Mouse (Mus musculus): ENCODE results near the gene Kcnj14. TPM values are rescaled to one million over a fixed set of nuclear protein-coding genes. Genes with fewer than 3 reads are reported as not detected.

Kcnj14 gene
- total and polyA plus RNA-seq, 3 experiments, result 1.3 to 3.2 (median 1.5) TPM

GRCm38 (mm10) chr7:45815984-45816351, 8.6 kb downstream of the Kcnj14 start:
- TF ChIP-seq EP300 (IDR thresholded peaks at IDR 0.05; ENCODE audit: low read length), result no peak
- no peak for TF ChIP-seq MEF2A (IDR thresholded peaks at IDR 0.05; ENCODE audit: borderline replicate concordance, low read depth, low read length)
- TF ChIP-seq ZNF384 (IDR thresholded peaks at IDR 0.05; ENCODE audit: low read depth, low read length), result no peak
- TF ChIP-seq MXI1 (IDR thresholded peaks at IDR 0.05; ENCODE audit: low read depth, low read length), result no peak
- TF ChIP-seq NELFE (IDR thresholded peaks at IDR 0.05; ENCODE audit: low read depth, low read length), result no peak

GRCm38 (mm10) chr7:45815323-45815983, 9.1 kb downstream of the Kcnj14 start:
- in situ Hi-C loops (cut with MboI; ENCODE audit: low pct_ligation_motif_present, low pct_unique_long_range_greater_than_20kb, low sequenced_read_pairs) (no loop called here), dilution Hi-C loops (cut with MboI; ENCODE audit: extremely low pct_ligation_motif_present, extremely low pct_unique_long_range_greater_than_20kb, low sequenced_read_pairs) (no loop called here)
- Histone ChIP-seq H3K9me3 (replicated peaks; ENCODE audit: low read length) (no peaks in the 10 kb centered on the region), H3K27ac (ENCODE audit: insufficient read depth, low read depth) (no peak overlapping the region), H3K79me2 (replicated peaks; ENCODE audit: control insufficient read depth, extremely low read depth, insufficient read depth, poor library complexity, severe bottlenecking) (peaks cover 13% of the 10 kb centered on the region), H3K9ac (ENCODE audit: insufficient read depth, low read depth) (no peak overlapping the region), H3K4me3 (replicated peaks in 1 of 3; ENCODE audit: low read depth in 2 of 3, low read length in 2 of 3, poor library complexity in 1 of 3) (no peak overlapping the region), H3K4me1 (ENCODE audit: control insufficient read depth in 1 of 2, insufficient read depth in 2 of 2) (peaks cover 3 to 28% of the 10 kb centered on the region in 2 experiments; a peak in 3 of 4 replicates), H3K36me3 (replicated peaks in 1 of 2; ENCODE audit: control insufficient read depth in 1 of 2, insufficient read depth in 1 of 2, low read length in 1 of 2) (peaks cover 25 to 51% of the 10 kb centered on the region in 2 experiments), H3K4me2 (ENCODE audit: insufficient read depth, low read depth, poor library complexity, severe bottlenecking) (no peak overlapping the region), H3K27me3 (replicated peaks) (no peaks in the 10 kb centered on the region)
- no peak for DNase-seq (ENCODE audit: extremely low read depth)
- no peak for TF ChIP-seq UBTF (IDR thresholded peaks at IDR 0.05; ENCODE audit: low read depth, low read length)
- TF ChIP-seq POLR2AphosphoS2 (IDR thresholded peaks at IDR 0.05; ENCODE audit: low read depth, low read length), result no peak
- TF ChIP-seq SMC3 (IDR thresholded peaks at IDR 0.05; ENCODE audit: low read depth, low read length), result no peak
- TF ChIP-seq MAX (IDR thresholded peaks at IDR 0.05; ENCODE audit: low read length), result no peak
- no peak for TF ChIP-seq TBP (conservative IDR thresholded peaks at IDR 0.05; ENCODE audit: low read depth, low read length)
- no peak for TF ChIP-seq ELF1 (IDR thresholded peaks at IDR 0.05; ENCODE audit: low read depth, low read length)
- TF ChIP-seq NRF1 (IDR thresholded peaks at IDR 0.05; ENCODE audit: low read depth, low read length), result no peak
- TF ChIP-seq MEF2A (IDR thresholded peaks at IDR 0.05; ENCODE audit: borderline replicate concordance, low read depth, low read length), result no peak
- no peak for TF ChIP-seq ZMIZ1 (IDR thresholded peaks at IDR 0.05; ENCODE audit: low read depth, low read length)
- no peak for TF ChIP-seq MAFK (IDR thresholded peaks at IDR 0.05; ENCODE audit: insufficient replicate concordance, low read length)
- TF ChIP-seq CHD2 (IDR thresholded peaks at IDR 0.05; ENCODE audit: low read length), result no peak
- TF ChIP-seq ETS1 (conservative IDR thresholded peaks at IDR 0.05; ENCODE audit: low read depth, low read length), result no peak
- no peak for TF ChIP-seq MAZ (IDR thresholded peaks at IDR 0.05; ENCODE audit: low read depth, low read length)
- no peak for TF ChIP-seq USF2 (conservative IDR thresholded peaks at IDR 0.05; ENCODE audit: low read depth, low read length)
- no peak for TF ChIP-seq MYC (IDR thresholded peaks at IDR 0.05; ENCODE audit: low read depth, low read length)
- no peak for TF ChIP-seq JUND (conservative IDR thresholded peaks at IDR 0.05; ENCODE audit: low read depth, low read length)
- no peak for TF ChIP-seq USF1 (IDR thresholded peaks at IDR 0.05; ENCODE audit: low read depth, low read length)

More at GRCm38 (mm10) chr7:45815984-45816351, 8.6 kb downstream of the Kcnj14 start:
- no peak overlapping the region for H3K27ac ChIP-seq (ENCODE audit: insufficient read depth, low read depth)
- H3K79me2 ChIP-seq (replicated peaks; ENCODE audit: control insufficient read depth, extremely low read depth, insufficient read depth, poor library complexity, severe bottlenecking), result peaks cover 13% of the 10 kb centered on the region
- in situ Hi-C loops (cut with MboI; ENCODE audit: low pct_ligation_motif_present, low pct_unique_long_range_greater_than_20kb, low sequenced_read_pairs) (no loop called here), dilution Hi-C loops (cut with MboI; ENCODE audit: extremely low pct_ligation_motif_present, extremely low pct_unique_long_range_greater_than_20kb, low sequenced_read_pairs) (no loop called here)
- H3K4me2 ChIP-seq (ENCODE audit: insufficient read depth, low read depth, poor library complexity, severe bottlenecking), result no peak overlapping the region
- no peak overlapping the region for H3K9ac ChIP-seq (ENCODE audit: insufficient read depth, low read depth)
- peaks cover 3 to 28% of the 10 kb centered on the region in 2 experiments; a peak in 3 of 4 replicates for H3K4me1 ChIP-seq (ENCODE audit: control insufficient read depth in 1 of 2, insufficient read depth in 2 of 2)
- H3K27me3 ChIP-seq (replicated peaks), result no peaks in the 10 kb centered on the region
- no peak overlapping the region for H3K4me3 ChIP-seq (replicated peaks in 1 of 3; ENCODE audit: low read depth in 2 of 3, low read length in 2 of 3, poor library complexity in 1 of 3)
- H3K9me3 ChIP-seq (replicated peaks; ENCODE audit: low read length), result no peaks in the 10 kb centered on the region
- H3K36me3 ChIP-seq (replicated peaks in 1 of 2; ENCODE audit: control insufficient read depth in 1 of 2, insufficient read depth in 1 of 2, low read length in 1 of 2), result peaks cover 19 to 49% of the 10 kb centered on the region in 2 experiments
- no peak for DNase-seq (ENCODE audit: extremely low read depth)
